Mouse (Mus musculus) hindbrain, embryonic 16.5 days (tissue): ENCODE results near the gene Lamb1. TPM values are rescaled to one million over a fixed set of nuclear protein-coding genes. Genes with fewer than 3 reads are reported as not detected.

Source experiments
- ATAC-seq: fragments of 200-750 bp; cut with Nextera tagmentation; 2 replicates; pipeline ENCODE4 v1.8.0; 2017; ENCODE audit warnings: moderate TSS enrichment, moderate library complexity
- H3K27ac ChIP-seq: fragments of 300-500 bp; sonication (generic); 2 replicates; pipeline ENCODE4 v1.5.1; 2014; ENCODE audit warnings: low read depth, mild to moderate bottlenecking, control low read depth, low read length, moderate library complexity
- H3K27me3 ChIP-seq: fragments of 300-500 bp; sonication (generic); replicated peaks from 2 replicates; pipeline ENCODE4 v1.6.1; 2014; ENCODE audit warnings: low read length; ENCODE audit not compliant: control insufficient read depth, insufficient read depth
- H3K36me3 ChIP-seq: fragments of 300-500 bp; sonication (generic); 2 replicates; pipeline ENCODE4 v1.6.1; 2014; ENCODE audit warnings: mild to moderate bottlenecking, low read length, moderate library complexity, mixed read lengths; ENCODE audit not compliant: control insufficient read depth, insufficient read depth
- H3K4me1 ChIP-seq: fragments of 300-500 bp; sonication (generic); 2 replicates; pipeline ENCODE4 v1.6.1; 2014; ENCODE audit warnings: low read depth, low read length; ENCODE audit not compliant: control insufficient read depth, insufficient read depth
- H3K4me2 ChIP-seq: fragments of 300-500 bp; sonication (generic); 2 replicates; pipeline ENCODE4 v1.6.1; 2014; ENCODE audit warnings: mild to moderate bottlenecking, low read length, control low read depth, moderate library complexity
- H3K4me3 ChIP-seq: fragments of 300-500 bp; sonication (generic); 2 replicates; pipeline ENCODE4 v1.5.1; 2014; ENCODE audit warnings: mild to moderate bottlenecking, low read length, control low read depth, moderate library complexity
- H3K9ac ChIP-seq: fragments of 300-500 bp; sonication (generic); 2 replicates; pipeline ENCODE4 v1.6.1; 2014; ENCODE audit warnings: low read depth, mild to moderate bottlenecking, control low read depth, low read length, moderate library complexity
- H3K9me3 ChIP-seq: fragments of 300-500 bp; sonication (generic); 2 replicates; pipeline ENCODE4 v1.6.1; 2014; ENCODE audit warnings: mild to moderate bottlenecking, low read length, moderate library complexity; ENCODE audit not compliant: control insufficient read depth
- WGBS: fragments of 180-500 bp; shearing (Covaris S2); extraction: QIAGEN DNeasy Blood & Tissue Kit; methylation state at CpG from one replicate; pipeline ENCODE4 v1.1.7; 2014; 5-methylcytosine and 5-hydroxymethylcytosine counted together
- polyA plus RNA-seq: library from polyadenylated mRNA; unstranded; fragments of >200 nt; fragmentation: Nextera tagmentation; extraction: Ambion mirVana; gene quantifications from 2 replicates; pipeline ENCODE4 v1.2.1, GENCODE M21; 2015

Lamb1 gene
- polyA plus RNA-seq, 1 experiment from 2014 or later = 16.9 TPM

DNA sequence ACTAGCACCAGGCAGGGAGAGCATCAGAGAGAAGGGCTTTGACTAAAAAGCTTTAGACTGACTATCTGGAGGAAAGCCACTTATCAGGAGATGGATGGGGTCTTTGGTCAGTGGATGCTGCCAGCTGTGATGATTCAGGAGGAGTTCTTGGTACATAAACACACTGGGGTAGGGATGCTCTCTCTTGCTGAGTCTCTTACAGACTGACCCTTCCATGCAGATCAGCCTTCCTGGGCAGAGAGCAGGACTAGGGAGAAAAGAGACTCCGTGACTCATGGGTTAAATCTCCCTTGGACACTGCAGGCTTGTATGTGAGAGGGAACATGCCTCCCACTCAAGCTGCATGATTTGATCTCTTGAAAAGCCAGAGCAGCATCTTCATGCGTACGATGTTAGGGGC lies 18.9 kb upstream of the Lamb1 start:
- ATAC-seq = no peak
- H3K4me3 ChIP-seq = no peak overlapping the region
- no peaks in the 10 kb centered on the region; the same call in 1 of the 2 replicates for H3K27me3 ChIP-seq
- WGBS = 39% methylated on average over 3 of the region's 3 CpGs
- no peaks in the 10 kb centered on the region for H3K4me1 ChIP-seq
- H3K9me3 ChIP-seq = no peaks in the 10 kb centered on the region
- no peaks in the 10 kb centered on the region for H3K36me3 ChIP-seq
- no peak overlapping the region for H3K9ac ChIP-seq
- H3K4me2 ChIP-seq = no peak overlapping the region
- no peak overlapping the region for H3K27ac ChIP-seq

DNA sequence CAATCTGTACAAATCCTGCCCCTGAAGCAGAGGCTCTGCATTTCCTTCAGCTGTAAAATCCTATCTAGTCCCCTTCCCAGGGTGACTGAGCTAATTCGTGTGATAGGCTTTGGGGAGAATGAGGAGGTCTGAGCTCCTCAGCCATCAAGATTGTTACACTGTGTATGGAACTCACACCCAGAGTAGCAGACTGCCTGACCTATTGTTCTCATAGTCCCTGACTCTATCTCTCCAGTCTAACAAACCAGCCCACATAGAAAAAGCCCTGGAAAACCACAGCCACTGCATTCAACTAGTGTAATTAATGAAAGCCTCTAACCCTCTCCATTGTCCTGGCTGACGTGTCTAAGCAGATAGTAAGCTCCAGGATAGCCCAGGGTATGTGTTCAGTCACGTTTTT lies 18.4 kb upstream of the Lamb1 start:
- Histone ChIP-seq H3K4me1 (no peaks in the 10 kb centered on the region), H3K27ac (no peak overlapping the region), H3K9ac (no peak overlapping the region), H3K27me3 (no peaks in the 10 kb centered on the region; the same call in 1 of the 2 replicates), H3K36me3 (no peaks in the 10 kb centered on the region), H3K4me2 (no peak overlapping the region), H3K4me3 (no peak overlapping the region), H3K9me3 (no peaks in the 10 kb centered on the region)
- ATAC-seq = no peak
- 28% methylated on average over 3 of the region's 3 CpGs for WGBS

DNA sequence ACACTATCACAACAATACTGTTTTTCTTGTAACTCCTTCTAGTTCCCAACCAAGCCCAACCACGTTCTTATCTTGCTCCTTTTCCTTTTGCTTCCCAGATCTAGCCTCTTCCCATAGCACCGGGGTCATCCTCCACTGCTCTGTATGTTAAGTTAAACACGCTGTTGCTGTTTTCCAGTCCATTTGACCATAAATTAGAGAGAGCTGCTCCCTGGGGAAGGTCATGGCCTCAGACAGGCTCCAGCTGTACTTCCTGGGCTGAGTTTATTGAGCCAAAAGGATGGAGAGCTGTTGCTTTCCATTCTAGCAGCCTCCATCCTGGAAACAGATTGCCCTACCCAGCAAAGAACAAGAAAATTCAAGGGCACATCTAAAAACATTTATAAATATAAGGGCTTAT lies 16.9 kb upstream of the Lamb1 start:
- WGBS = 41% methylated on average over 3 of the region's 3 CpGs

DNA sequence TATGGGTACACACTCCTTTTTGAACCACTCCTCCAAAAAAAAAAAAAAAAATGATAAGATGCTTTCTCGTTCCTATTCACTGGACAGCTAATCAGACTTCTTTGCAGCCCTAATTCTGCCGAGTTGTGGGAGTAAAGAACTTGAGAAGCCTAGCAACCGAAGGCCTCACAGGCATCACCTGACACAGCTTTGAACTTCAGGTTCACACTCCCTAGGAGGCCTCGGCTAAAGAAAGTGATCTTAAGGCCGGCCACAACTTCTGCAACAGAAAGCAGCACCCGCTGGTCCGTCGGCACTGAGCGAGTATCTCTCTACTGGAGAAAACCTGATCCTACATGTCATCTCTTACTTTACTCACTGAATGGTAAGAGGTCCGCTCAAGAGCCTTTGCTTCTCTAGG lies 16.4 kb upstream of the Lamb1 start:
- H3K4me2 ChIP-seq = no peak overlapping the region
- H3K27me3 ChIP-seq = no peaks in the 10 kb centered on the region; the same call in 1 of the 2 replicates
- H3K9me3 ChIP-seq = no peaks in the 10 kb centered on the region
- H3K4me1 ChIP-seq = no peaks in the 10 kb centered on the region
- 44% methylated on average over 10 of the region's 10 CpGs for WGBS
- no peak for ATAC-seq
- H3K4me3 ChIP-seq = no peak overlapping the region
- H3K27ac ChIP-seq = no peak overlapping the region
- H3K9ac ChIP-seq = no peak overlapping the region
- H3K36me3 ChIP-seq = no peaks in the 10 kb centered on the region

More for the DNA sequence above, 16.9 kb upstream of the Lamb1 start:
- no peak for ATAC-seq
- Histone ChIP-seq H3K4me1 (no peaks in the 10 kb centered on the region), H3K4me3 (no peak overlapping the region), H3K36me3 (no peaks in the 10 kb centered on the region), H3K4me2 (no peak overlapping the region), H3K27me3 (no peaks in the 10 kb centered on the region; the same call in 1 of the 2 replicates), H3K27ac (no peak overlapping the region), H3K9me3 (no peaks in the 10 kb centered on the region), H3K9ac (no peak overlapping the region)

- ATAC-seq = no peak
- WGBS = 71% methylated on average over 4 of the region's 4 CpGs
Observed at GRCm38 (mm10) chr12:31252259-31252658, 12.8 kb upstream of the Lamb1 start.

DNA sequence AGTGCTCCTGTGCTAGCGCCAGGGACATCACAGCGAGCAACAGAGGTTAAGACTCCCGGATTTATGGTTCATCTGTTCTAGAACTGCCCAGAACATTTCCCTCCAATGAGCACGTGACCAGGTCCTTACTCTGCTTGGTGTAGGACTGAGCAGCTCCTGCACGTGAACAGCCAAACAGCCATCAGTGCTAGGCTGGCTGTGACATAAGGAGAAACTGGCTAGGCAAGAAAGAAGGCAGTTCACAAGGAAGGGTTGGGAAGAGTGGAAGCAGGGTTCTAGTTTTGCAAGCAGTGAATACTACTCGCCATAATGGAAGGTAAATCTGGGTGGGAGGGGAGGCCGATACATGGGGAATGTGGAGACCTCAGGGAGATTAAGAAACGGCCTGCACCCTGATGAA lies 10.1 kb upstream of the Lamb1 start:
- ATAC-seq = no peak
- WGBS = 90% methylated on average over 8 of the region's 8 CpGs
- no peak overlapping the region for H3K9ac ChIP-seq

More at GRCm38 (mm10) chr12:31252259-31252658, 12.8 kb upstream of the Lamb1 start:
- no peaks in the 10 kb centered on the region for H3K36me3 ChIP-seq
- no peak overlapping the region for H3K9ac ChIP-seq
- no peak overlapping the region for H3K4me3 ChIP-seq
- no peaks in the 10 kb centered on the region for H3K9me3 ChIP-seq
- H3K27me3 ChIP-seq = no peaks in the 10 kb centered on the region
- no peak overlapping the region for H3K4me2 ChIP-seq
- no peaks in the 10 kb centered on the region for H3K4me1 ChIP-seq
- H3K27ac ChIP-seq = no peak overlapping the region

DNA sequence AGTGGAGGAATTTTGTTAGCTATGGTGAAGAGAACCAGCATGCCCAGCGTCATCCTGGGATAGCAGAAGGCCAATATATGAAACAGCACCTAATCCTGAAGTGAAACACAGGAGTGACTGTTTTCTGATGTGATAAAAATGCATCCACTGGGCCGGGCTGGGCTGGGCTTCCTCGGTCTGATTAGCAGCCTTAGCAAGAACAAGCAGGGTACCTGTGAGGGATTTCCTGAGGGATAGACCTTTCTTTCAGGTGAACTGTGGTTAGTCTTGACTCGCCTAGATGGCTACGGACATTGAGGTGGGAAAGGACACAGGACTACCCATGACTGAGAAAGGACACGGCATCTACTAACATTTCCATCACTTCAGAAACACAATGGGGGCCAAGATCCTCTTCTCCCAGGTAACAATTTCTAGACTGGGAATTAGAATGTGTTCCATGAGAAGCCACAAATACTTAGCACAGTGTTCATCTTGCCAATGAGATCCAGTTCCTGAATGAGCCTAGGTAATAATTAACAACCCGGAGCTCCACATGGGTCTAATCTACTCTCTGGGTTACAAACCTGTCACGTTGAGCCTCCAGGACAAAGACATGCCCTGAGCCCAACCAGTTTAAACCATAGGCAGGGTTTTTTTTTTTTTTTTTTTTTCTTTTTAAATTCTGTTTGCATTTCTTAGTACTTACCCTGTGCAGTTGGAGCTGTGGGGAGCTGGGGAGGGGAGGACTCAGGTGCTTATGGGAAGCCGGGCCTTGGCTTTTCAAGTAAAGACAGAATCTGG lies 8.7 kb upstream of the Lamb1 start:
- Histone ChIP-seq H3K27me3 (no peaks in the 10 kb centered on the region), H3K27ac (no peak overlapping the region), H3K9me3 (no peaks in the 10 kb centered on the region), H3K36me3 (no peaks in the 10 kb centered on the region), H3K4me2 (no peak overlapping the region), H3K4me3 (no peak overlapping the region), H3K4me1 (no peaks in the 10 kb centered on the region), H3K9ac (no peak overlapping the region)
- ATAC-seq = no peak
- WGBS = 76% methylated on average over 9 of the region's 9 CpGs

More for the DNA sequence above, 10.1 kb upstream of the Lamb1 start:
- Histone ChIP-seq H3K36me3 (no peaks in the 10 kb centered on the region), H3K27ac (no peak overlapping the region), H3K4me2 (no peak overlapping the region), H3K4me1 (no peaks in the 10 kb centered on the region), H3K27me3 (no peaks in the 10 kb centered on the region), H3K4me3 (no peak overlapping the region), H3K9me3 (no peaks in the 10 kb centered on the region)

DNA sequence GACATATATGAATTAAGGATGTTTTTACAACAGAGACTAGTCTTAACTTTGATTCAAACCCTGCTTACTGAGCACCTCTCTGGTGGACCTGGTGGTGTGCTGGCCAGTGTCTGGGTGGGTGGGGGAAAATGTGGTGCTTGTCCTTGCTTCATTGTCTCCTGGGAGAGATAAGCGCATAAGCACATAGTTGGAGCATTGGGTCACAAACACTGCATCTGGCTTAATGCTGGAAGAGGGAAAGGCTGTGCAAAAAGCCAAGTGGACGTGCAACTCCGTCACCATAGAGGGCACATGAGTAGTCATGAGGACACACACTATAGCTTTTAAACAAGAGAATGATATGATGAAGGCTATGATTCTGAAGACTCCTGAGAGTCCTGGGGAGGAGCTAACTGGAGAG lies 3.2 kb upstream of the Lamb1 start:
- Histone ChIP-seq H3K9ac (no peak overlapping the region), H3K27me3 (peaks cover 17% of the 10 kb centered on the region), H3K9me3 (no peaks in the 10 kb centered on the region), H3K4me2 (no peak overlapping the region), H3K36me3 (no peaks in the 10 kb centered on the region), H3K27ac (no peak overlapping the region), H3K4me1 (peaks cover 7% of the 10 kb centered on the region), H3K4me3 (no peak overlapping the region)
- 83% methylated on average over 3 of the region's 3 CpGs for WGBS
- no peak for ATAC-seq

DNA sequence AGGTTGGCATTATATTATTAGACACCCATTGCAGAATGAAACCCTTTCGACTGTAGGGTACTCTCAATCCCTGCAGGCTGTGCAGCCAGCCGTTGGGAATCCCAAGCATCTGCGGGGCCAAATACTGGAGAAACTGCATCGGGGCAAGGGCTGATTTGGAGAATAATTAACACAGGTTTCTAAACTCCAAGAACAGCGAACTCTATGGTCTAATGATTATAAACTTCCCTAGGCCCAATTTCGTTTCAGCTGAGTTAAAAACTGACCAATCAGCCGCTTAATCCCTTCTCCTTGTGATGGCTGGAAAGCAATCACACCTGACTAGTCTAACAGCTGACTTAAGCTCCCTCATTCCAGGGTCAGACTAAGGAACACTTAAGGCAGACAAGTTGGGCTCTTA lies 1.1 kb upstream of the Lamb1 start:
- H3K27me3 ChIP-seq = peaks cover 21% of the 10 kb centered on the region
- no peak overlapping the region for H3K4me3 ChIP-seq
- no peaks in the 10 kb centered on the region for H3K36me3 ChIP-seq
- H3K4me1 ChIP-seq = peaks cover 8% of the 10 kb centered on the region
- H3K4me2 ChIP-seq = no peak overlapping the region
- no peaks in the 10 kb centered on the region for H3K9me3 ChIP-seq
- ATAC-seq = no peak
- WGBS = 33% methylated on average over 7 of the region's 7 CpGs
- H3K9ac ChIP-seq = no peak overlapping the region
- H3K27ac ChIP-seq = no peak overlapping the region
